Mouse (Mus musculus): ENCODE results near the gene Tekt5. TPM values are rescaled to one million over a fixed set of nuclear protein-coding genes. Genes with fewer than 3 reads are reported as not detected.
A peak's percentile ranks its signal among the peaks of the same experiment; 100 is the strongest.

Gene Tekt5
- polyA plus RNA-seq, 1 experiment from 2014 or later, result 1.2 TPM

- DNase-seq (ENCODE audit: low spot score), result no peak
- no peak for ATAC-seq (replicated peaks; ENCODE audit: low FRiP score, low read depth)
- Histone ChIP-seq H3K27ac (no peak overlapping the region), H3K9me3 (replicated peaks; ENCODE audit: low read length) (no peaks in the 10 kb centered on the region), H3K4me1 (replicated peaks; ENCODE audit: insufficient read depth, low read length) (no peaks in the 10 kb centered on the region; the same call in 1 of the 2 replicates), H3K4me3 (replicated peaks; ENCODE audit: low read depth, low read length) (no peak overlapping the region), H3K9ac (ENCODE audit: low read depth, low read length) (no peak overlapping the region), H3K36me3 (ENCODE audit: insufficient read depth, low read length) (no peaks in the 10 kb centered on the region), H3K4me2 (ENCODE audit: low read length) (no peak overlapping the region), H3K27me3 (ENCODE audit: insufficient read depth, low read length) (0 out of 2 replicates have a peak, but pooled peaks cover 2% of the 10 kb centered on the region)
- TF ChIP-seq CTCF (IDR thresholded peaks at IDR 0.05; ENCODE audit: low read depth), result no peak
- 80% methylated on average over 10 of the region's 10 CpGs for WGBS
Measured at GRCm38 (mm10) chr16:10316493-10317196, 78.6 kb downstream of the Tekt5 start.

- Histone ChIP-seq H3K27ac (peak within 1 kb of the TSS; percentile 13; the same call in 1 of the 2 replicates), H3K4me3 (replicated peaks; ENCODE audit: low read depth, low read length) (peak within 1 kb of the TSS; percentile 52), H3K4me1 (replicated peaks; ENCODE audit: insufficient read depth, low read length) (no peaks in the 10 kb centered on the region; the same call in 1 of the 2 replicates), H3K9ac (ENCODE audit: low read depth, low read length) (peak within 1 kb of the TSS; percentile 73), H3K27me3 (ENCODE audit: insufficient read depth, low read length) (0 out of 2 replicates have a peak, but pooled peaks cover 2% of the 10 kb centered on the region), H3K36me3 (ENCODE audit: insufficient read depth, low read length) (no peaks in the 10 kb centered on the region), H3K4me2 (ENCODE audit: low read length) (peak within 1 kb of the TSS; percentile 78), H3K9me3 (replicated peaks; ENCODE audit: low read length) (no peaks in the 10 kb centered on the region)
- peak; percentile 74 for DNase-seq (ENCODE audit: low spot score)
- no peak for TF ChIP-seq CTCF (IDR thresholded peaks at IDR 0.05; ENCODE audit: low read depth)
- ATAC-seq (replicated peaks; ENCODE audit: low FRiP score, low read depth), result peak; percentile 88
- under 1% methylated on average over 28 of the region's 40 CpGs for WGBS
Measured at GRCm38 (mm10) chr16:10313646-10314088, 81.6 kb downstream of the Tekt5 start, which contains the start of gene Emp2. TSS of gene Emp2 (minus strand) at chr16:10313968.

DNA sequence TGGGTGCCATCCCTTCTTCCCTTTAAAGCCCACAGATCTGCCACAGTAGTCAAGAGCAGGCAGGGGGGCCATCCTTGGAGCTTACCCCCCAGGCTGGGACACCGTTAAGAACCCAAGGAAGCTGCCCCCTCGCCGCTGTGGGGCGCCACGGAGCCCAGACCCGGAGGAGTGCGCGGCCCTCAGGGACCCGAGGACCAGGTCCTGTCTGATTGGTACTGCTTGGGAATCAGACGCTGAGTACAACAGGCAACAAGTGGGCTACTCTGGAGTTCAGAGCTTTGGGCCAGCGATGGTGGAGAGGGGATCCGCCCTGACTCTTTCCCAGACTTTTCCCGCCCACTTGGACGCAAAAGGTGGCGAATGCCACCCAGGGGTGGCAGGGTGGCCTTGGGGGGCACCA lies 82.1 kb downstream of the Tekt5 start:
- no peaks in the 10 kb centered on the region for H3K9me3 ChIP-seq (replicated peaks; ENCODE audit: low read length)
- H3K36me3 ChIP-seq (ENCODE audit: insufficient read depth, low read length), result no peaks in the 10 kb centered on the region
- H3K27me3 ChIP-seq (ENCODE audit: insufficient read depth, low read length), result 0 out of 2 replicates have a peak, but pooled peaks cover under 1% of the 10 kb centered on the region
- H3K4me3 ChIP-seq (replicated peaks; ENCODE audit: low read depth, low read length), result peak overlapping the region; percentile 52
- H3K4me2 ChIP-seq (ENCODE audit: low read length), result peak overlapping the region; percentile 78
- no peak for DNase-seq (ENCODE audit: low spot score)
- peak; percentile 49 for ATAC-seq (replicated peaks; ENCODE audit: low FRiP score, low read depth)
- peak overlapping the region; percentile 73 for H3K9ac ChIP-seq (ENCODE audit: low read depth, low read length)
- peak overlapping the region; percentile 13; the same call in 1 of the 2 replicates for H3K27ac ChIP-seq
- no peaks in the 10 kb centered on the region; the same call in 1 of the 2 replicates for H3K4me1 ChIP-seq (replicated peaks; ENCODE audit: insufficient read depth, low read length)
- peak; percentile 37 for TF ChIP-seq CTCF (IDR thresholded peaks at IDR 0.05; ENCODE audit: low read depth)
- 4% methylated on average over 15 of the region's 15 CpGs for WGBS

- 67% methylated on average over 4 of the region's 4 CpGs for WGBS
- H3K36me3 ChIP-seq (ENCODE audit: insufficient read depth, low read length), result no peaks in the 10 kb centered on the region
- H3K27ac ChIP-seq, result no peak overlapping the region
- no peak for TF ChIP-seq CTCF (IDR thresholded peaks at IDR 0.05; ENCODE audit: low read depth)
- no peak overlapping the region for H3K4me3 ChIP-seq (replicated peaks; ENCODE audit: low read depth, low read length)
- H3K27me3 ChIP-seq (ENCODE audit: insufficient read depth, low read length), result no peaks in the 10 kb centered on the region
- no peaks in the 10 kb centered on the region; the same call in 1 of the 2 replicates for H3K4me1 ChIP-seq (replicated peaks; ENCODE audit: insufficient read depth, low read length)
- H3K9me3 ChIP-seq (replicated peaks; ENCODE audit: low read length), result no peaks in the 10 kb centered on the region
- DNase-seq (ENCODE audit: low spot score) (no peak), ATAC-seq (replicated peaks; ENCODE audit: low FRiP score, low read depth) (no peak)
- H3K4me2 ChIP-seq (ENCODE audit: low read length), result no peak overlapping the region
- no peak overlapping the region for H3K9ac ChIP-seq (ENCODE audit: low read depth, low read length)
Measured at GRCm38 (mm10) chr16:10311989-10312388, 83.3 kb downstream of the Tekt5 start.

GRCm38 (mm10) chr16:10311086-10311485 lies 84.2 kb downstream of the Tekt5 start:
- Histone ChIP-seq H3K4me1 (replicated peaks; ENCODE audit: insufficient read depth, low read length) (no peaks in the 10 kb centered on the region; the same call in 1 of the 2 replicates), H3K4me2 (ENCODE audit: low read length) (no peak overlapping the region), H3K36me3 (ENCODE audit: insufficient read depth, low read length) (no peaks in the 10 kb centered on the region), H3K4me3 (replicated peaks; ENCODE audit: low read depth, low read length) (no peak overlapping the region), H3K27ac (no peak overlapping the region), H3K9me3 (replicated peaks; ENCODE audit: low read length) (no peaks in the 10 kb centered on the region), H3K9ac (ENCODE audit: low read depth, low read length) (no peak overlapping the region), H3K27me3 (ENCODE audit: insufficient read depth, low read length) (no peaks in the 10 kb centered on the region)
- 48% methylated on average over 3 of the region's 3 CpGs for WGBS
- DNase-seq (ENCODE audit: low spot score), result no peak
- ATAC-seq (replicated peaks; ENCODE audit: low FRiP score, low read depth), result no peak
- TF ChIP-seq CTCF (IDR thresholded peaks at IDR 0.05; ENCODE audit: low read depth), result no peak

DNA sequence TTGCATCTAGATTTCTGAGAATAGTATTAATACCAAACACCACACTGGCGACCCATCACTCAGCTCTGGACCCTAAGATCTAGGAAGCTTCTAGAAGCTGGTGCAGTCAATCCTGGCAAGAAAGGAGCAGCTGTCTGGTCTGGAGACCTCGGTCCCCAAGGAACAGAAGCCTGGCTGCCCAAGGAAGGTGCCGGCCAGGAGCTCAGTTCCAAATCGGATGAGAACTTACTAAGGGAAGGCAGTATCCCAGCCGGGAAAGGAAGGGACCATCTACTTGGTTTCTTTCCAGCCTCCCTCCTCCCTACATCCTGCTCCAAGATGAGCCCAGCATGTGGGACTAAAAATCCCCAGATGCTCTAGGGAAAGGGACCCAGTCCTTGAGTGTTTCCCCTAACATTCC lies 84.8 kb downstream of the Tekt5 start:
- Histone ChIP-seq H3K4me3 (replicated peaks; ENCODE audit: low read depth, low read length) (no peak overlapping the region), H3K9ac (ENCODE audit: low read depth, low read length) (no peak overlapping the region), H3K4me1 (replicated peaks; ENCODE audit: insufficient read depth, low read length) (no peaks in the 10 kb centered on the region; the same call in 1 of the 2 replicates), H3K27ac (no peak overlapping the region), H3K27me3 (ENCODE audit: insufficient read depth, low read length) (no peaks in the 10 kb centered on the region), H3K4me2 (ENCODE audit: low read length) (no peak overlapping the region), H3K9me3 (replicated peaks; ENCODE audit: low read length) (no peaks in the 10 kb centered on the region), H3K36me3 (ENCODE audit: insufficient read depth, low read length) (no peaks in the 10 kb centered on the region)
- no peak for TF ChIP-seq CTCF (IDR thresholded peaks at IDR 0.05; ENCODE audit: low read depth)
- ATAC-seq (replicated peaks; ENCODE audit: low FRiP score, low read depth) (no peak), DNase-seq (ENCODE audit: low spot score) (no peak)
- 77% methylated on average over 5 of the region's 5 CpGs for WGBS

Other genes starting within 250 kb of the Tekt5 start
- gene Rpl39l, start 225.3 kb downstream of the Tekt5 start, polyA plus RNA-seq (2015; fragmentation: Nextera tagmentation; extraction: Ambion mirVana), result not detected in 2 replicates
- gene Atf7ip2, start 202.8 kb downstream of the Tekt5 start, polyA plus RNA-seq (2015; fragmentation: Nextera tagmentation; extraction: Ambion mirVana), result 0.79 and 0.96 TPM in 2 replicates
- gene Emp2, start 81.5 kb downstream of the Tekt5 start, polyA plus RNA-seq (2015; fragmentation: Nextera tagmentation; extraction: Ambion mirVana), result 17.6 and 19.7 TPM in 2 replicates
- gene Nubp1, start 16.5 kb upstream of the Tekt5 start, polyA plus RNA-seq (2015; fragmentation: Nextera tagmentation; extraction: Ambion mirVana), result 55.7 and 57.7 TPM in 2 replicates
- 5.9 and 6.9 TPM in 2 replicates for gene Tvp23a, start 51.9 kb upstream of the Tekt5 start, polyA plus RNA-seq (2015; fragmentation: Nextera tagmentation; extraction: Ambion mirVana)
- gene Ciita, start 84.6 kb upstream of the Tekt5 start, polyA plus RNA-seq (2015; fragmentation: Nextera tagmentation; extraction: Ambion mirVana), result 0.93 and 0.95 TPM in 2 replicates
- gene Dexi, start 147.6 kb upstream of the Tekt5 start, polyA plus RNA-seq (2015; fragmentation: Nextera tagmentation; extraction: Ambion mirVana), result 17.3 and 21.7 TPM in 2 replicates
- gene Clec16a, start 149.8 kb upstream of the Tekt5 start, polyA plus RNA-seq (2015; fragmentation: Nextera tagmentation; extraction: Ambion mirVana), result 32.5 and 35.0 TPM in 2 replicates

Data from kidney, postnatal 0 days (tissue).